ENCODE assay signal across 9 mouse cellular contexts in genomic region chr5:113627820-113628437, GRCm38 (mm10). TPM values are rescaled to one million over a fixed set of nuclear protein-coding genes. Genes with fewer than 3 reads are reported as not detected.
DNase-seq lines count a peak whose midpoint lies in the region; ATAC-seq and TF ChIP-seq lines count a peak whose summit lies in the region.
"Had no signal": no experiment of that assay in that cellular context is flagged by ENCODE, and none has a peak within 500 bp of the region (broad histone marks: within the 10 kb centered on the region; RNA-seq: fewer than 3 reads in every experiment).

No protein-coding gene starts in this region.

- no peak overlapping the region for H3K27ac ChIP-seq in liver, postnatal 0 days (ENCODE audit: low read depth)
- peak overlapping the region; percentile 7; the same call in 1 of the 2 replicates for H3K27ac ChIP-seq in embryonic facial prominence, embryonic 14.5 days (replicated peaks; ENCODE audit: low read depth, low read length)
- no peak overlapping the region; the same call in 1 of the 2 replicates for H3K27ac ChIP-seq in heart, embryonic 13.5 days (replicated peaks)
- no peak overlapping the region for H3K27ac ChIP-seq in cerebellum, adult 2 months (ENCODE audit: insufficient read depth, low read length)
- no peak overlapping the region for H3K27ac ChIP-seq in thymus, adult 2 months (ENCODE audit: control insufficient read depth, insufficient read depth, low read length)
- H3K27ac ChIP-seq: neural tube, embryonic 12.5 days had no signal

- H3K27me3 ChIP-seq in liver, postnatal 0 days (ENCODE audit: insufficient read depth, low read length) = no peaks in the 10 kb centered on the region
- no peaks in the 10 kb centered on the region for H3K27me3 ChIP-seq in embryonic facial prominence, embryonic 14.5 days (replicated peaks; ENCODE audit: control insufficient read depth, insufficient read depth, low read length)
- peaks cover 54% of the 10 kb centered on the region for H3K27me3 ChIP-seq in heart, embryonic 13.5 days (replicated peaks)
- H3K27me3 ChIP-seq in cerebellum, adult 2 months (ENCODE audit: control insufficient read depth, insufficient read depth, low read length) = no peaks in the 10 kb centered on the region
- H3K27me3 ChIP-seq in thymus, adult 2 months (ENCODE audit: control insufficient read depth, insufficient read depth, low read length) = no peaks in the 10 kb centered on the region
- H3K27me3 ChIP-seq: neural tube, embryonic 12.5 days had no signal

- TF ChIP-seq CTCF in liver, postnatal 0 days (IDR thresholded peaks at IDR 0.05; ENCODE audit: low read depth) = no peak
- TF ChIP-seq CTCF in cerebellum, adult 2 months (IDR thresholded peaks at IDR 0.05; ENCODE audit: borderline replicate concordance, insufficient read depth, low read depth, low read length) = no peak
- TF ChIP-seq CTCF in thymus, adult 2 months (IDR thresholded peaks at IDR 0.05; ENCODE audit: borderline replicate concordance, control insufficient read depth, extremely low read depth, insufficient read depth, low read length, poor library complexity) = no peak

- peak; percentile 20 for DNase-seq in liver
- no peak for DNase-seq in liver, postnatal 0 days
- DNase-seq in embryonic facial prominence, embryonic 14.5 days (ENCODE audit: low spot score) = peak; percentile 79
- DNase-seq in lung, postnatal 10 days = peak; percentile 76
- no peak for DNase-seq in embryo, embryonic 11 days
- DNase-seq in cerebellum, adult 2 months = no peak
- DNase-seq in thymus, adult 2 months = no peak

- no peaks in the 10 kb centered on the region for H3K4me1 ChIP-seq in liver, postnatal 0 days (ENCODE audit: insufficient read depth)
- peaks cover 20% of the 10 kb centered on the region for H3K4me1 ChIP-seq in embryonic facial prominence, embryonic 14.5 days (ENCODE audit: control insufficient read depth, insufficient read depth, low read length)
- peaks cover 44% of the 10 kb centered on the region for H3K4me1 ChIP-seq in heart, embryonic 13.5 days
- peaks cover 30% of the 10 kb centered on the region for H3K4me1 ChIP-seq in cerebellum, adult 2 months (ENCODE audit: control insufficient read depth, insufficient read depth, low read length)
- H3K4me1 ChIP-seq in thymus, adult 2 months (replicated peaks; ENCODE audit: control insufficient read depth, insufficient read depth, low read length) = no peaks in the 10 kb centered on the region

- H3K4me3 ChIP-seq in liver, postnatal 0 days (ENCODE audit: low read depth, low read length) = no peak overlapping the region
- no peak overlapping the region for H3K4me3 ChIP-seq in embryonic facial prominence, embryonic 14.5 days (ENCODE audit: low read depth, low read length)
- H3K4me3 ChIP-seq in heart, embryonic 13.5 days = no peak overlapping the region
- H3K4me3 ChIP-seq in cerebellum, adult 2 months (replicated peaks; ENCODE audit: insufficient read depth, low read depth, low read length) = no peak overlapping the region
- H3K4me3 ChIP-seq in thymus, adult 2 months (ENCODE audit: control insufficient read depth, insufficient read depth, low read length) = no peak overlapping the region
- H3K4me3 ChIP-seq: neural tube, embryonic 12.5 days had no signal

- no peaks in the 10 kb centered on the region for H3K36me3 ChIP-seq in liver, postnatal 0 days (replicated peaks; ENCODE audit: insufficient read depth, low read length)
- H3K36me3 ChIP-seq in embryonic facial prominence, embryonic 14.5 days (ENCODE audit: control insufficient read depth, insufficient read depth, low read length) = no peaks in the 10 kb centered on the region
- H3K36me3 ChIP-seq in heart, embryonic 13.5 days = no peaks in the 10 kb centered on the region
- no peaks in the 10 kb centered on the region for H3K36me3 ChIP-seq in thymus, adult 2 months (ENCODE audit: control insufficient read depth, insufficient read depth, low read length)
- H3K36me3 ChIP-seq: neural tube, embryonic 12.5 days had no signal

- no peak overlapping the region for H3K9ac ChIP-seq in liver, postnatal 0 days (replicated peaks)
- H3K9ac ChIP-seq in embryonic facial prominence, embryonic 14.5 days (ENCODE audit: low read depth, low read length) = no peak overlapping the region
- 0 out of 2 replicates have a peak overlapping the region, but pooled peaks have one; percentile 5 for H3K9ac ChIP-seq in heart, embryonic 13.5 days
- H3K9ac ChIP-seq: neural tube, embryonic 12.5 days had no signal

- no peak for ATAC-seq in liver, postnatal 0 days
- peak; percentile 86 for ATAC-seq in embryonic facial prominence, embryonic 14.5 days (ENCODE audit: low read depth)
- 0 out of 2 replicates have a peak, but pooled peaks have one; percentile 23 for ATAC-seq in heart, embryonic 13.5 days (ENCODE audit: extremely low read depth, insufficient number of reproducible peaks, low FRiP score, low TSS enrichment)

- no peaks in the 10 kb centered on the region for H3K9me3 ChIP-seq in liver, postnatal 0 days (ENCODE audit: low read length)
- H3K9me3 ChIP-seq in embryonic facial prominence, embryonic 14.5 days (ENCODE audit: control insufficient read depth, low read length) = no peaks in the 10 kb centered on the region
- no peaks in the 10 kb centered on the region for H3K9me3 ChIP-seq in heart, embryonic 13.5 days
- H3K9me3 ChIP-seq: neural tube, embryonic 12.5 days had no signal

- no peak overlapping the region for H3K4me2 ChIP-seq in liver, postnatal 0 days (ENCODE audit: low read depth, low read length)
- H3K4me2 ChIP-seq in embryonic facial prominence, embryonic 14.5 days (ENCODE audit: low read depth, low read length) = no peak overlapping the region
- H3K4me2 ChIP-seq in heart, embryonic 13.5 days = no peak overlapping the region
- H3K4me2 ChIP-seq: neural tube, embryonic 12.5 days had no signal

- TF ChIP-seq EP300 in liver, postnatal 0 days (IDR thresholded peaks at IDR 0.05; ENCODE audit: low read depth) = no peak

- 33% methylated on average over 11 of the region's 11 CpGs for WGBS in liver, postnatal 0 days (ENCODE audit: insufficient replicate concordance)
- 48% methylated on average over 9 of the region's 11 CpGs for WGBS in embryonic facial prominence, embryonic 14.5 days
- 27% methylated on average over 11 of the region's 11 CpGs for WGBS in heart, embryonic 13.5 days
- 71% methylated on average over 11 of the region's 11 CpGs for WGBS in cerebellum, adult 2 months
- 30% methylated on average over 11 of the region's 11 CpGs for WGBS in thymus, adult 2 months

- no peak for TF ChIP-seq POLR2A in cerebellum, adult 2 months (IDR thresholded peaks at IDR 0.05; ENCODE audit: borderline replicate concordance, insufficient read depth, low read length)
- no peak for TF ChIP-seq POLR2A in thymus, adult 2 months (IDR thresholded peaks at IDR 0.05; ENCODE audit: control insufficient read depth, extremely low read depth, insufficient read depth, low read length, poor library complexity)

RNA-seq across cellular contexts. Expression of gene Cmklr1, which starts 22.3 kb away (rescaled TPM):
- polyA plus RNA-seq in liver, postnatal 0 days (2015; fragmentation: Nextera tagmentation; extraction: Ambion mirVana) = 3.3 and 3.5 TPM in 2 replicates
- 4.6 and 7.8 TPM in 2 replicates for polyA plus RNA-seq in embryonic facial prominence, embryonic 14.5 days (2014; fragmentation: Nextera tagmentation; extraction: Ambion mirVana)
- polyA plus RNA-seq in heart, embryonic 13.5 days (2015; fragmentation: Nextera tagmentation; extraction: Ambion mirVana) = 1.8 and 2.8 TPM in 2 replicates
- polyA plus RNA-seq in cerebellum, adult 2 months (2012; rRNA removed) = 2.2 and 3.0 TPM in 2 replicates
- 28.8 and 32.6 TPM in 2 replicates for polyA plus RNA-seq in thymus, adult 2 months (2012; rRNA removed)

Comparison
In these comparisons a context has a peak if more than half of its experiments do, and no peak if none do; other contexts are left out.
1. DNase-seq: peak in liver (single experiment), embryonic facial prominence, embryonic 14.5 days (single experiment) and lung, postnatal 10 days (single experiment); none in liver, postnatal 0 days (single experiment), embryo, embryonic 11 days (single experiment), cerebellum, adult 2 months (0 of 2) and thymus, adult 2 months (single experiment).